Mouse (Mus musculus) neutrophil, adult 59 days (primary cell): ENCODE results near the gene Meis2. TPM values are rescaled to one million over a fixed set of nuclear protein-coding genes. Genes with fewer than 3 reads are reported as not detected.

Experiments used
- total RNA-seq, 2 experiments: library from RNA; stranded (reverse); gene quantifications; 1 replicate in 1 of 2; 2 replicates in 1 of 2; pipeline ENCODE4 v1.2.4; 2023

The Meis2 gene
- not detected for total RNA-seq

GRCm38 (mm10) chr2:116065570-116066005, at the start of gene Meis2:
TSS of gene Meis2 (minus strand) at chr2:116065839.

